8 mouse cellular contexts compared by ENCODE assay signal in the genomic region with DNA sequence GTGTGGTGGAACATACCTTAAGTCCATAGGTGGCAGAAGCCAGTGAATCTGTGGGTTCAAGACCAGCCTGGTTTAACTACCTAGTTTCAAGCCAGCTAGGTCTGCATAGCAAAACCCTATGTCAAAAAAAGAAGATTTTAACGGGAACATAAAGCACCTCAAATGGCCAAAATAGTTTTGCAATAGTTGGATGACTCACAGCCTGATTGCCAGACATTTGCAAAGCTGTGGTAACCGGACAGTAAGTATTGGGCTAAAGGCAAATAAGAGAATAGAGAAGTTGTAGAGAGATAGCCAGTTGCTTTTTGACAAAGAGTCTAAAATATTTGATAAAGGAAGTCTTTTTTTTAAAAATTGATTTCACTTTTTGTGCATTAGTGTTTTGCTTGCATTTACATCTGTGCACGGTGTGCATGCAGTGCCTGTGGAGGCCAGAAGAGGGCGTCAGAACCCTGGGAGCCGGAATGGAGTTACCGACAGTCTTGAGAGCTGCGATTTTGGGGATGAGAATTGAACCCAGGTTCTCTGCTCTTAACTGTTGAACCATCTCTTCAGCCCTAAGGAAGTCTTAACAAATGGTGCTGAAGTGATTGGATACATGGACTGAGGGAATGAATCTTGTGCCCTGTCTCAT. TPM values are rescaled to one million over a fixed set of nuclear protein-coding genes. Genes with fewer than 3 reads are reported as not detected.
A peak's percentile ranks its signal among the peaks of the same experiment; 100 is the strongest.
DNase-seq lines count a peak whose midpoint lies in the region; ATAC-seq and TF ChIP-seq lines count a peak whose summit lies in the region.

A gene (minus strand): TSS at position 75 of the 634 bp plus-strand sequence.

- peak within 1 kb of the TSS in 1 of 2 experiments; percentile 14; a peak in 1 of 4 replicates for H3K4me3 ChIP-seq in MEL (ENCODE audit: control insufficient read depth in 1 of 2, insufficient read depth in 1 of 2, low read depth in 2 of 2, low read length in 2 of 2)
- H3K4me3 ChIP-seq in embryonic facial prominence, embryonic 12.5 days, result no peak within 1 kb of the TSS
- no peak within 1 kb of the TSS for H3K4me3 ChIP-seq in hindbrain, embryonic 13.5 days
- H3K4me3 ChIP-seq in limb, embryonic 15.5 days, result no peak within 1 kb of the TSS

- no peaks in the 10 kb centered on the region for H3K79me2 ChIP-seq in MEL (ENCODE audit: control insufficient read depth, insufficient read depth, low read length, poor library complexity)

- H3K9ac ChIP-seq in MEL (ENCODE audit: control insufficient read depth, low read depth, low read length, poor library complexity, severe bottlenecking), result peak within 1 kb of the TSS; percentile 10; the same call in 1 of the 2 replicates
- H3K9ac ChIP-seq in embryonic facial prominence, embryonic 12.5 days, result no peak within 1 kb of the TSS
- H3K9ac ChIP-seq in hindbrain, embryonic 13.5 days, result no peak within 1 kb of the TSS
- H3K9ac ChIP-seq in limb, embryonic 15.5 days, result no peak within 1 kb of the TSS

- whole genome bisulfite sequencing in embryonic facial prominence, embryonic 12.5 days, result 23% methylated on average over 7 of the region's 7 CpGs
- WGBS in hindbrain, embryonic 13.5 days, result 19% methylated on average over 7 of the region's 7 CpGs
- WGBS in limb, embryonic 15.5 days, result 23% methylated on average over 7 of the region's 7 CpGs

- DNase-seq in gastrocnemius, postnatal 4 days (ENCODE audit: low spot score in 2 of 2), result no peak
- DNase-seq in gastrocnemius, postnatal 25 days, result no peak
- peak; percentile 73 for DNase-seq in MEL (ENCODE audit: low read depth, low spot score)
- peak; percentile 54 to 55 for DNase-seq in monocyte, adult 2 months (ENCODE audit: low read depth in 1 of 2, low spot score in 2 of 2)
- DNase-seq in cerebellum, adult 11-12 months, result no peak

- H3K27me3 ChIP-seq in MEL (ENCODE audit: control insufficient read depth in 1 of 2, insufficient read depth in 2 of 2, low read length in 2 of 2), result no peaks in the 10 kb centered on the region
- peaks cover 13% of the 10 kb centered on the region; the same call in 1 of the 2 replicates for H3K27me3 ChIP-seq in embryonic facial prominence, embryonic 12.5 days
- H3K27me3 ChIP-seq in hindbrain, embryonic 13.5 days, result peaks cover 28% of the 10 kb centered on the region
- H3K27me3 ChIP-seq in limb, embryonic 15.5 days, result peaks cover 4% of the 10 kb centered on the region; the same call in 1 of the 2 replicates

- peak within 1 kb of the TSS; percentile 87 for H3K27ac ChIP-seq in MEL (ENCODE audit: control insufficient read depth, low read depth, low read length)
- no peak within 1 kb of the TSS for H3K27ac ChIP-seq in embryonic facial prominence, embryonic 12.5 days
- H3K27ac ChIP-seq in hindbrain, embryonic 13.5 days, result no peak within 1 kb of the TSS
- H3K27ac ChIP-seq in limb, embryonic 15.5 days, result no peak within 1 kb of the TSS

- TF ChIP-seq CTCF in MEL (IDR thresholded peaks at IDR 0.05 in 2 of 3, conservative IDR thresholded peaks at IDR 0.05 in 1 of 3; ENCODE audit: control insufficient read depth in 1 of 3, insufficient read depth in 1 of 3, low read depth in 2 of 3, low read length in 3 of 3, poor library complexity in 1 of 3, severe bottlenecking in 1 of 3), result peak; percentile 69 to 81 (median 76)

- TF ChIP-seq EP300 in MEL (IDR thresholded peaks at IDR 0.05; ENCODE audit: low read depth in 1 of 2, low read length in 2 of 2), result peak in 1 of 2 experiments; percentile 73; a peak in 3 of 4 replicates

- no peak for TF ChIP-seq POLR2A in MEL (IDR thresholded peaks at IDR 0.05; ENCODE audit: control insufficient read depth in 1 of 2, insufficient read depth in 1 of 2, low read depth in 1 of 2, low read length in 2 of 2, poor library complexity in 1 of 2)

- H3K36me3 ChIP-seq in MEL (ENCODE audit: control insufficient read depth in 1 of 2, insufficient read depth in 2 of 2, low read length in 2 of 2), result peaks cover 0 to 41% of the 10 kb centered on the region in 2 experiments; a peak in 2 of 4 replicates
- no peaks in the 10 kb centered on the region for H3K36me3 ChIP-seq in embryonic facial prominence, embryonic 12.5 days
- no peaks in the 10 kb centered on the region for H3K36me3 ChIP-seq in hindbrain, embryonic 13.5 days
- no peaks in the 10 kb centered on the region for H3K36me3 ChIP-seq in limb, embryonic 15.5 days

- H3K4me1 ChIP-seq in MEL (ENCODE audit: control insufficient read depth in 1 of 2, insufficient read depth in 2 of 2, low read length in 2 of 2), result peaks cover 14 to 35% of the 10 kb centered on the region in 2 experiments
- peaks cover 7% of the 10 kb centered on the region; the same call in 1 of the 2 replicates for H3K4me1 ChIP-seq in embryonic facial prominence, embryonic 12.5 days
- H3K4me1 ChIP-seq in hindbrain, embryonic 13.5 days (replicated peaks), result peaks cover 5% of the 10 kb centered on the region; the same call in 1 of the 2 replicates
- peaks cover 10% of the 10 kb centered on the region; the same call in 1 of the 2 replicates for H3K4me1 ChIP-seq in limb, embryonic 15.5 days

- no peaks in the 10 kb centered on the region for H3K9me3 ChIP-seq in MEL (replicated peaks; ENCODE audit: insufficient read depth, low read length)
- no peaks in the 10 kb centered on the region for H3K9me3 ChIP-seq in embryonic facial prominence, embryonic 12.5 days
- H3K9me3 ChIP-seq in hindbrain, embryonic 13.5 days, result no peaks in the 10 kb centered on the region
- no peaks in the 10 kb centered on the region for H3K9me3 ChIP-seq in limb, embryonic 15.5 days

- peak; percentile 59 for TF ChIP-seq RAD21 in MEL (IDR thresholded peaks at IDR 0.05; ENCODE audit: low read depth, low read length)

- no peak within 1 kb of the TSS for H3K4me2 ChIP-seq in embryonic facial prominence, embryonic 12.5 days (replicated peaks)
- no peak within 1 kb of the TSS for H3K4me2 ChIP-seq in hindbrain, embryonic 13.5 days
- no peak within 1 kb of the TSS for H3K4me2 ChIP-seq in limb, embryonic 15.5 days

- ATAC-seq in embryonic facial prominence, embryonic 12.5 days (ENCODE audit: insufficient number of reproducible peaks, insufficient read depth, low FRiP score, low TSS enrichment), result no peak
- ATAC-seq in hindbrain, embryonic 13.5 days (ENCODE audit: low FRiP score), result no peak
- no peak for ATAC-seq in limb, embryonic 15.5 days (ENCODE audit: insufficient number of reproducible peaks, low FRiP score, low TSS enrichment, low read depth)

TF ChIP-seq in MEL, 35 proteins besides CTCF, POLR2A, EP300 and RAD21:
- TF ChIP-seq TAL1 (IDR thresholded peaks at IDR 0.05; ENCODE audit: low read length) (peak; percentile 15; the same call in 1 of the 2 replicates), UBTF (IDR thresholded peaks at IDR 0.05; ENCODE audit: borderline replicate concordance, insufficient read depth, low read depth, low read length) (no peak), ZC3H11A (IDR thresholded peaks at IDR 0.05; ENCODE audit: low read depth, low read length) (peak; percentile 42), GATA1 (IDR thresholded peaks at IDR 0.05; ENCODE audit: low read depth, low read length) (peak; percentile 42; the same call in 1 of the 2 replicates), MEF2A (IDR thresholded peaks at IDR 0.05; ENCODE audit: extremely low read depth, insufficient replicate concordance, low read depth, low read length, poor library complexity, severe bottlenecking) (no peak), SIN3A (IDR thresholded peaks at IDR 0.05; ENCODE audit: low read length) (0 out of 2 replicates have a peak, but pooled peaks have one; percentile 3), ELF1 (IDR thresholded peaks at IDR 0.05; ENCODE audit: low read depth, low read length) (no peak), CHD1 (IDR thresholded peaks at IDR 0.05; ENCODE audit: low read depth, low read length) (no peak), JUND (IDR thresholded peaks at IDR 0.05; ENCODE audit: low read depth, low read length) (peak; percentile 58; the same call in 1 of the 2 replicates), SMC3 (IDR thresholded peaks at IDR 0.05; ENCODE audit: low read depth, low read length) (peak; percentile 43), MYB (IDR thresholded peaks at IDR 0.05; ENCODE audit: low read depth, low read length) (no peak), TCF12 (IDR thresholded peaks at IDR 0.05; ENCODE audit: low read depth, low read length) (no peak), USF2 (IDR thresholded peaks at IDR 0.05; ENCODE audit: borderline replicate concordance in 1 of 2, insufficient read depth in 1 of 2, low read depth in 1 of 2, low read length in 2 of 2) (no peak), ZNF384 (IDR thresholded peaks at IDR 0.05; ENCODE audit: low read depth, low read length) (peak; percentile 68)

RNA-seq across cellular contexts. Expression of the gene that starts here (rescaled TPM):
- 10 to 100 TPM; 13.6 to 13.8 TPM for total RNA-seq in gastrocnemius, postnatal 4 days (2021)
- total RNA-seq in gastrocnemius, postnatal 25 days (2021), result 1 to 10 TPM; 6.8 to 8.4 TPM
- 37.0 and 39.2 TPM in 2 replicates for total RNA-seq in MEL (2012; rRNA removed)
- polyA plus RNA-seq in MEL (2012; ENCODE audit: insufficient read depth in 1 of 2, insufficient read length in 2 of 2, low read depth in 1 of 2, low replicate concordance in 2 of 2, missing spikeins in 1 of 2), result 10 to 100 TPM in 1 of 2 experiments, not detected in 1; 35.0 TPM
- polyA plus RNA-seq in embryonic facial prominence, embryonic 12.5 days (2016; fragmentation: Nextera tagmentation; extraction: Ambion mirVana), result 10.4 and 10.7 TPM in 2 replicates
- 11.5 and 12.3 TPM in 2 replicates for polyA plus RNA-seq in hindbrain, embryonic 13.5 days (2015; fragmentation: Nextera tagmentation; extraction: Ambion mirVana)
- 18.1 and 21.8 TPM in 2 replicates for polyA plus RNA-seq in limb, embryonic 15.5 days (2015; fragmentation: Nextera tagmentation; extraction: Ambion mirVana)

Comparison
In these comparisons a context has a peak if more than half of its experiments do, and no peak if none do; other contexts are left out.
1. DNase-seq: peak in MEL (single experiment) and monocyte, adult 2 months (2 of 2); none in gastrocnemius, postnatal 4 days (0 of 2), gastrocnemius, postnatal 25 days (single experiment) and cerebellum, adult 11-12 months (single experiment).